Mouse (Mus musculus) CH12.LX (cell line): Measurements from ENCODE around the gene Gm10382.

Source experiments
- CTCF ChIP-seq, 2 experiments: IDR thresholded peaks in 1 of 2; conservative IDR thresholded peaks in 1 of 2; 2 replicates each; pipeline ENCODE4 v1.5.1; 2011 to 2012; ENCODE audit warnings: low read depth in 2 of 2, low read length in 2 of 2, improper control_type of control experiment in 1 of 2, inconsistent platforms in 1 of 2, mild to moderate bottlenecking in 1 of 2, moderate library complexity in 1 of 2
- NRF1 ChIP-seq: IDR thresholded peaks from 2 replicates; pipeline ENCODE4 v1.6.1; 2014; ENCODE audit warnings: low read depth, mild to moderate bottlenecking, inconsistent platforms, low read length, improper control_type of control experiment, moderate library complexity
- ZC3H11A ChIP-seq: IDR thresholded peaks from 2 replicates; pipeline ENCODE4 v1.6.1; 2012; ENCODE audit warnings: low read depth, mild to moderate bottlenecking, inconsistent platforms, low read length, improper control_type of control experiment

DNA sequence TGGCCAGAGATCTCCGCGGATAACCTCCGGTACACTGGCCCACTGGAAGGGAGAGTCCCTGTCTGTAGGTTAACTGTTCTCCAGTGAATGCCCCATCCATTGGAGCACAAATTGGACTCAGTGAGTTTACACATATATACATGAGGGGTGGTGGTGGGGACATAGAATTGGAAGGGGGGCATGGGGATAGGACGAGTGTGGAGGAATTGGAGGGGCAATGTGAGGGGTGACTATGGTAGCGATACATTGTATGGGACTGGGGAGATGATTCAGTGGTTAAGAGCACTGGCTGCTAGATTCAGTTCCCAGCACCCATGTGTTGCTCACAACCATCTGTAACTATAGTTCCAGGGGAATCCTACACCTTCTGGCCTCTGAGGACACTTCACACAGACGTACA is 13.9 kb downstream of the Gm10382 start:
- TF ChIP-seq CTCF (conservative IDR thresholded peaks at IDR 0.05 in 1 of 2, IDR thresholded peaks at IDR 0.05 in 1 of 2; ENCODE audit: low read depth in 2 of 2, low read length in 2 of 2) (no peak), NRF1 (no peak), ZC3H11A (no peak)
